Mouse (Mus musculus) spleen, adult 18-20 months (tissue): ENCODE measurements around the gene A430005L14Rik.
A peak's percentile ranks its signal among the peaks of the same experiment; 100 is the strongest.

Experiments used
- DNase-seq, 2 experiments: peaks; one replicate each; pipeline ENCODE4 v3.0.0; 2022; ENCODE audit warnings: mixed read lengths in 2 of 2

The A430005L14Rik gene

GRCm38 (mm10) chr4:153974431-153975291 lies 17.6 kb downstream of the A430005L14Rik start, which contains the start of the genes Dffb and Cep104:
Dffb (minus strand) TSS chr4:153975126.
Cep104 (plus strand) TSS chr4:153975194.
- DNase-seq: peak; percentile 79 to 90

GRCm38 (mm10) chr4:153975292-153975662 lies 18.2 kb downstream of the A430005L14Rik start:
- DNase-seq: no peak

- DNase-seq: no peak
These were observed 18.7 kb downstream of the A430005L14Rik start for GRCm38 (mm10) chr4:153975768-153976167.

GRCm38 (mm10) chr4:153979243-153979642 lies 22.2 kb downstream of the A430005L14Rik start:
- DNase-seq: peak; percentile 41 to 45

- no peak for DNase-seq
These were observed 23.4 kb downstream of the A430005L14Rik start for GRCm38 (mm10) chr4:153980470-153980869.

- DNase-seq: no peak
These were observed 35.7 kb downstream of the A430005L14Rik start for GRCm38 (mm10) chr4:153992715-153993114.

GRCm38 (mm10) chr4:153993505-153993904 lies 36.5 kb downstream of the A430005L14Rik start:
- DNase-seq: no peak

GRCm38 (mm10) chr4:154005488-154005887 lies 48.5 kb downstream of the A430005L14Rik start:
- no peak for DNase-seq

- DNase-seq: no peak
These were observed 49.2 kb downstream of the A430005L14Rik start for GRCm38 (mm10) chr4:154006264-154006663.

- no peak for DNase-seq
These were observed 50.7 kb downstream of the A430005L14Rik start for GRCm38 (mm10) chr4:154007759-154008158.

GRCm38 (mm10) chr4:154010907-154011645 lies 54.0 kb downstream of the A430005L14Rik start:
- no peak for DNase-seq
